Mouse (Mus musculus) gastrocnemius, postnatal 4 days (tissue): ENCODE data around the gene Gmip. TPM values are rescaled to one million over a fixed set of nuclear protein-coding genes. Genes with fewer than 3 reads are reported as not detected.

ENCODE experiments used
- DNase-seq, 2 experiments: peaks; one replicate each; pipeline ENCODE4 v3.0.0; 2021 to 2022; ENCODE audit warnings: low spot score in 2 of 2, mixed read lengths in 2 of 2
- total RNA-seq, 2 experiments: library from RNA; stranded (reverse); gene quantifications; 2 replicates each; pipeline ENCODE4 v1.2.3; 2021

Gmip gene
- total RNA-seq, 2 experiments from 2014 or later: 10.3 to 11.6 TPM

DNA sequence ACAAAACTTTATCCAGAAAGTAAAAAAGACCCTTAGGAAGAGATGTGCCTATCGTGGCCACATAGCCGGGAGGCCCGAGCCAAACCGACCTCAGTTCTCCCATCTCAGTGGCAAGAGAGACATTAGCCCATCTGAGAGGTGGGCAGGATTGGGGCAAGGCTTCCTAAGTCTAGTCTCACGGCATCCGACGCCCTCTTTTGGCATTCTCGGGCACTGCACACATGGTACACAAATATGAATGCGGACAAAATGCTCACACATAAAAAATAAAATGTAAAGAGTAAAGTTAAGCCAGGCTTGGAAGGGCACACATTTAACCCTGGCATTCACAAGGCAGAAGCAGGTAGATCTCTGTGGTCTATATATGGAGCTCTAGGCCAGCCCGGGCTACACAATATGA, 45.4 kb downstream of the Gmip start:
- DNase-seq: no peak

DNA sequence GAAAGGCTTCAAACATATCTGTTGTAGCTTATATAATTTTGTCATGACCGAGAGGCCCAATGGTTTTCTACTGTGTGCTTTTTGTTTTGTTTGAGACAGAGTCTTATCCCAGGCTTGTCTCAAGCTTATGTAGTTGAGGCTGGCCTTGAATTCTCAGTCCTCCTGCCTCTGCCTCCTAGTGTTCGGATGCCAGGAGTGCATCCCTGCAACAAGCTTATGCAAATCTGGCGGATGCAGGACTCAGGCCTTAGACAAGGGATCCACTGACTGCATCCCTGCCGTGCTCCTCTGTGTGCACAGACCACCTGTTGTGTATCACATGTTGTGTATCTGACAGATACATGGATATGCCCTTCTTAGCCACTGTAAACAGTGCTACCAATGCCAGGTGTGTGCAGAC, 52.3 kb downstream of the Gmip start:
- no peak for DNase-seq

DNA sequence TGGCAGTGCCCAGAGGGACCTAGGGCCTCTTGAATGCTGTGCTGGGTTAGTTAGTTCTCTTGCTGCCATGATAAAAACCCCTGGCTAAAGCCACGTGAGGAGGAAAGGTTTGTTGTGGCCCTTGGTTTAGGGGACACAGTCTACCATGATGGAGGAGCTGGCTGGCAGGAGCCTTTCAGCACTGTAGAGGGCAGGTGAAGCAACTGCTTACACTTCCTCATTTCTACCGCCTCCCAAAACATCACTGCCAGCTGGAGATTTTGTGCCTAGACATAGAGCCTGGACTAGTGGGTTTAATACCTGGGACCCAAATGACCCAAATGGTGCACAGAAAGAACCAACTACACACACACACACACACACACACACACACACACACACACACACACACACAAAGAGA, 52.8 kb downstream of the Gmip start:
- no peak for DNase-seq

DNA sequence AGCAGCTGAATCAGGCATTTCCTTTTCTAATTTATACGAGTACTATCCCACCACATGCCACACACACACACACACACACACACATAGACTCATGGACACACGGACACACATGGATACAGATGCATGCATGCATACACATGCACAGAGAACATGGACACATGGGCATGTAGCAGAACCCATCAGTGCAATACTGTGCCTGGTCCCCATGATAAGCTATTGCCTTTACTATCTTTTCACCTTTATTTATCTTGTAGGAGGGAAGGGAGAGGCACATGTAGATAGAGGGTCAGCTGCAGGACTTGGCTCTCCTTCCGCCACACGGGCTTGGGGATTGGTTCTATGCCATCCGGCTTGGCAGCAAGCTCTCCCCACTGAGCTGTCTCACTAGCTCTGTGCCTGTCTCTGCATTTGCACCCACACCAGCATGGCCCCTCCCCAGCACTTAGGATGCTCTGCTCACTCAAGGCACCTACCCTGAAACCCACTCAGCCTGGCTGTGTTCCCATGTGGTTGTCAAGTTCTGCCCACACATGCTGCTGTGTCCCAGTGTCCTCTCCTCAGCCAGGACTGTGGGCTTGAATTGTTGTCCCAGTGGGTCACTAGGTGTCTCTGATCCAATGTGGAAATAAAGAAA, 55.0 kb downstream of the Gmip start:
- no peak for DNase-seq

DNA sequence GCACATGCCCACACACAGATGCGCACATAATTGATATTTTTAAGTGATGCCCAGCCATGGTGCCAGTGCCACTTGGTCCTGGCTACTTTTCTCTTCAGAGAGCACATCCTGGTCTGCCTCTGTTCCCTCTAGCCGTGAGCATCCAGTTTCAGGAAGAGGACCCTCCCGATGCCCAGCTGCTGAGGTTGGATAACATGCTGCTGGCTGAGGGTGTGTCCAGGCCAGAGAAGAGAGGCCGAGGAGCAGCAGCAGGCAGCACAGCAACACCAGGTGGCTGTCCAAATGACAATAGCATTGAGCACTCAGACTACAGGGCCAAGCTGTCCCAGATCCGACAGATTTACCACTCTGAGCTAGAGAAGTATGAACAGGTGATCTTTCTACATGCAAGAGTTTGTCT, 55.7 kb downstream of the Gmip start:
- no peak for DNase-seq

DNA sequence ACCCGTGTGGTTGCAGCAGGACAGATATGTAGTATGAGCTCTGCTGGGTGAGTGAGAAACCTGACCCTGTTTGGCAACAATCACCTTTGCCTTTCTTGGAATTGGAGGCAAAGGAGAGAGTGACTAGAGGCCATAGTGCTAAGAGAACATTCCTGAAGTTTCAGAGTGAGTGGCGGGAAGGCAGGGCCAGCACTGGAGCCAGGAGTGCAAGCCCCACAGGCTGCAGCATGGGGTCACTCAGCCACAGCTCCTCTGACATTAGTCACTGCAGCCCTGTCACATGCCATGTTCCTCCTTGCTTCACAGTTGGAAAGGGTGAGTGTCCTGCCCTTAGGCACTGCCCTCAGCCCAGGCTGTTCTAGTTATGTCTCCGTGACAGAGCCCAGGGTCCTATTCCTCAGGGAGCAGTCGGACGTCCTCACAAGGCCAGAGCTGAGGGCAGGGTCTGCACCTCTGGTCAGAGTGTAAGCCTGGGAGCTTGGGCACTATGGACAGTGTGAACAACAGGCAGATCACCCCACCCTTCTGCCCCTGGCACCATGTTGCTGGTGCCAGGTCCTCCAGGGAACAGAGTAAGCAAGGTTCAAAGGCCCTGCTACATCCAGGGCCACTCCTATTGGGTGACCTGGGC, 59.3 kb downstream of the Gmip start:
- DNase-seq: no peak

DNA sequence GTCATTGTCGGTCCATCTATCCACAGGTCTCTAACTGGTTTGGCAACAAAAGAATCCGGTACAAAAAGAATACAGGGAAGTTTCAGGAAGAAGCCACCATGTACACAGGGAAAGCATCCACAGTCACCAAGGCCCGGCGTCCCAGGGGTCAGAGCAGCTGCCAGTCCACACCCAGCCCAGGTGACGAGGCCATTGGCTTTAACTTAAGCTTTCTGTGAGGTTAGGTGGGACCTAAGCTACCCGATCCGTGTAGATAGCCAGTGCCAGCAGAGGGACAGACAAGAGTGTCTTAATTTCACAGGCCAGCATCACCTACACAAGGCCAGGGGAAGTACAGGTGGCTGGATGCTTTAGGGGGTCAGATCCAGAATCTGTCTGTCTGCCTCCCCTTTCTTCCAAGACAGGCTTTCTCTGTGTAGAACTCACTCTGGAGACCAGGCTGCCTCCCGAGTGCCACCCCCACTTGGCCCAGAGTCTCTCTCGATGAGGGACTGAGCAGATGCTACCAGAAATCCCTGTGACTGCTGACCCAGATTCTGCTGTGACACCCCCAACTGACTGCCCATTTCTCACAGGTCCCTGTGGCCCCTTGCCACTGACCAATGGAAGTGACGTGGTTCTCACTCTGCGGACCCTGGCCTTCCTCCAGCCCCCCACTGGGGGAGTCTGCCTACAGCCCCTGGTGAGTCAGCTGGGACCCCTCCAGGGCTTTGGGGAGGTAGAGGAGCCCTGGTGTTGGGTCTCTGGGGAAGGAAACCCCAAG, 61.7 kb downstream of the Gmip start:
- no peak for DNase-seq

DNA sequence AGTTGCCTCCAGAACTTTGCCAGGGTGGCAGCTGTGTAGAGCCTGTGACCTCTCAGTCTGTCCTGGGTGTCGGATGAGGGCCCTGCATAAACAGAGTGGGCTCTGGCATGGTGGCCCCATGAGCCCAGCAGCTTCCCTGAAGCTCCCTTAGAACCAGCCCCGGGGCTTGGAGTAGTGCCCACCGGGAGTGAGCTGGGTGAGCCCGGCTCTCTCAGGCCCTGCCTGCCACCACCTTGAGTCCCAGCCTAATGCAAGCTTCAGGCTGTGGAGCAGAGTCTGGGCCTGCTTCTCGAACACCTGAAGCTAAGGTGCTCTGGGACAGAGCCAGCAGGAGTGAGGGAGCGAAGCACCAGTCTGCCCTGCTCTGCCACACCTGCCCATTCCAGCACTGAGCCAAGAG, 62.4 kb downstream of the Gmip start:
- DNase-seq: no peak

Other genes starting within 250 kb of the Gmip start
- gene Zfp868, start 183.1 kb upstream of the Gmip start, total RNA-seq: 10 to 100 TPM; 10.0 to 12.2 TPM
- 1 to 10 TPM; 1.1 to 2.0 TPM for gene Zfp964, start 154.2 kb upstream of the Gmip start, total RNA-seq
- gene Zfp869, start 98.0 kb upstream of the Gmip start, total RNA-seq: 10 to 100 TPM; 13.4 to 16.6 TPM
- 1 to 10 TPM; 4.1 to 5.2 TPM for gene Zfp963, start 58.7 kb upstream of the Gmip start, total RNA-seq
- gene Gm20422, start 33.8 kb upstream of the Gmip start, total RNA-seq: 1 to 10 TPM; 4.0 to 6.3 TPM
- gene Atp13a1, start 17.5 kb upstream of the Gmip start, total RNA-seq: 10 to 100 TPM; 21.3 to 22.3 TPM
- gene Zfp866, start 17.5 kb upstream of the Gmip start, total RNA-seq: 10 to 100 TPM; 18.9 to 21.5 TPM
- under 1 TPM; 0.22 to 0.31 TPM for gene Lpar2, start 13.8 kb downstream of the Gmip start, total RNA-seq
- gene Pbx4, start 23.8 kb downstream of the Gmip start, total RNA-seq: 1 to 10 TPM; 1.4 to 1.9 TPM
- gene Cilp2, start 79.0 kb downstream of the Gmip start, total RNA-seq: 10 to 100 TPM in 1 of 2 experiments, 1 to 10 TPM in 1; 6.3 to 12.8 TPM
- under 1 TPM in 1 of 2 experiments, not detected in 1; 0.60 TPM for gene Tssk6, start 93.5 kb downstream of the Gmip start, total RNA-seq
- gene Ndufa13, start 93.9 kb downstream of the Gmip start, total RNA-seq: 100 to 1,000 TPM; 188 to 196 TPM
- 10 to 100 TPM; 10.8 to 11.7 TPM for gene Yjefn3, start 94.0 kb downstream of the Gmip start, total RNA-seq
- gene Gatad2a, start 187.7 kb downstream of the Gmip start, total RNA-seq: 10 to 100 TPM; 60.9 to 74.5 TPM
- gene Mau2, start 234.1 kb downstream of the Gmip start, total RNA-seq: 10 to 100 TPM; 41.0 to 45.2 TPM
- gene Sugp1, start 234.1 kb downstream of the Gmip start, total RNA-seq: 10 to 100 TPM; 23.0 to 23.8 TPM